Mouse (Mus musculus): ENCODE data around the gene Npm3. TPM values are rescaled to one million over a fixed set of nuclear protein-coding genes. Genes with fewer than 3 reads are reported as not detected.

The Npm3 gene
- polyA plus RNA-seq, 1 experiment from 2014 or later: 17.0 TPM

- 79% methylated on average over 7 of the region's 7 CpGs for WGBS
- Histone ChIP-seq H3K27ac (replicated peaks) (no peak overlapping the region), H3K9ac (no peak overlapping the region), H3K9me3 (replicated peaks) (no peaks in the 10 kb centered on the region), H3K4me2 (replicated peaks) (no peak overlapping the region), H3K4me1 (peaks cover 16% of the 10 kb centered on the region), H3K4me3 (replicated peaks) (no peak overlapping the region), H3K27me3 (no peaks in the 10 kb centered on the region), H3K36me3 (peaks cover 49% of the 10 kb centered on the region)
- no peak for ATAC-seq (ENCODE audit: insufficient number of reproducible peaks, low FRiP score, low TSS enrichment, low read depth)
Measured at GRCm38 (mm10) chr19:45751881-45752280, 2.5 kb upstream of the Npm3 start.

GRCm38 (mm10) chr19:45748691-45749242, 624 bp downstream of the Npm3 start:
- peak overlapping the region; percentile 92 for H3K4me3 ChIP-seq (replicated peaks)
- peak overlapping the region; percentile 72 for H3K9ac ChIP-seq
- peaks cover 29% of the 10 kb centered on the region for H3K27me3 ChIP-seq
- H3K27ac ChIP-seq (replicated peaks): no peak overlapping the region
- WGBS: 1% methylated on average over 33 of the region's 33 CpGs
- H3K9me3 ChIP-seq (replicated peaks): no peaks in the 10 kb centered on the region
- peaks cover 31% of the 10 kb centered on the region for H3K4me1 ChIP-seq
- peak overlapping the region; percentile 88 for H3K4me2 ChIP-seq (replicated peaks)
- peak; percentile 12 for ATAC-seq (ENCODE audit: insufficient number of reproducible peaks, low FRiP score, low TSS enrichment, low read depth)
- H3K36me3 ChIP-seq: peaks cover 21% of the 10 kb centered on the region

GRCm38 (mm10) chr19:45748206-45748605, 1.2 kb downstream of the Npm3 start:
- H3K27me3 ChIP-seq: peaks cover 35% of the 10 kb centered on the region
- peaks cover 16% of the 10 kb centered on the region for H3K36me3 ChIP-seq
- no peaks in the 10 kb centered on the region for H3K9me3 ChIP-seq (replicated peaks)
- no peak for ATAC-seq (ENCODE audit: insufficient number of reproducible peaks, low FRiP score, low TSS enrichment, low read depth)
- peak overlapping the region; percentile 88 for H3K4me2 ChIP-seq (replicated peaks)
- H3K4me1 ChIP-seq: peaks cover 34% of the 10 kb centered on the region
- WGBS: 48% methylated on average over 9 of the region's 9 CpGs
- peak overlapping the region; percentile 72; the same call in 1 of the 2 replicates for H3K9ac ChIP-seq
- H3K4me3 ChIP-seq (replicated peaks): peak overlapping the region; percentile 92
- no peak overlapping the region for H3K27ac ChIP-seq (replicated peaks)

- Histone ChIP-seq H3K4me3 (replicated peaks) (no peak overlapping the region), H3K9me3 (replicated peaks) (no peaks in the 10 kb centered on the region), H3K27me3 (peaks cover 43% of the 10 kb centered on the region), H3K36me3 (peaks cover 7% of the 10 kb centered on the region), H3K9ac (no peak overlapping the region), H3K27ac (replicated peaks) (no peak overlapping the region), H3K4me2 (replicated peaks) (no peak overlapping the region), H3K4me1 (peaks cover 44% of the 10 kb centered on the region)
- WGBS: 27% methylated on average over 11 of the region's 11 CpGs
- no peak for ATAC-seq (ENCODE audit: insufficient number of reproducible peaks, low FRiP score, low TSS enrichment, low read depth)
Measured at GRCm38 (mm10) chr19:45747028-45747867, 2.1 kb downstream of the Npm3 start.

- Histone ChIP-seq H3K4me3 (replicated peaks) (peak overlapping the region; percentile 4; the same call in 1 of the 2 replicates), H3K4me1 (peaks cover 52% of the 10 kb centered on the region)
- WGBS: 10% methylated on average over 29 of the region's 29 CpGs
Measured at GRCm38 (mm10) chr19:45746153-45747020, 3.0 kb downstream of the Npm3 start.

GRCm38 (mm10) chr19:45745344-45746152, 3.8 kb downstream of the Npm3 start:
- 6% methylated on average over 32 of the region's 32 CpGs for WGBS
- H3K27ac ChIP-seq (replicated peaks): no peak overlapping the region
- H3K4me1 ChIP-seq: peaks cover 60% of the 10 kb centered on the region
- ATAC-seq (ENCODE audit: insufficient number of reproducible peaks, low FRiP score, low TSS enrichment, low read depth): no peak
- H3K4me3 ChIP-seq (replicated peaks): peak overlapping the region; percentile 4; the same call in 1 of the 2 replicates
- H3K9ac ChIP-seq: no peak overlapping the region
- peak overlapping the region; percentile 8; the same call in 1 of the 2 replicates for H3K4me2 ChIP-seq (replicated peaks)
- H3K27me3 ChIP-seq: peaks cover 60% of the 10 kb centered on the region
- H3K9me3 ChIP-seq (replicated peaks): no peaks in the 10 kb centered on the region
- H3K36me3 ChIP-seq: no peaks in the 10 kb centered on the region

More at GRCm38 (mm10) chr19:45746153-45747020, 3.0 kb downstream of the Npm3 start:
- peak overlapping the region; percentile 8; the same call in 1 of the 2 replicates for H3K4me2 ChIP-seq (replicated peaks)
- no peak overlapping the region for H3K27ac ChIP-seq (replicated peaks)
- H3K27me3 ChIP-seq: peaks cover 51% of the 10 kb centered on the region
- no peaks in the 10 kb centered on the region for H3K9me3 ChIP-seq (replicated peaks)
- no peak for ATAC-seq (ENCODE audit: insufficient number of reproducible peaks, low FRiP score, low TSS enrichment, low read depth)
- peaks cover under 1% of the 10 kb centered on the region; the same call in 1 of the 2 replicates for H3K36me3 ChIP-seq
- no peak overlapping the region for H3K9ac ChIP-seq

GRCm38 (mm10) chr19:45743619-45744018, 5.8 kb downstream of the Npm3 start:
- ATAC-seq (ENCODE audit: insufficient number of reproducible peaks, low FRiP score, low TSS enrichment, low read depth): no peak
- Histone ChIP-seq H3K4me3 (replicated peaks) (peak overlapping the region; percentile 42), H3K9me3 (replicated peaks) (no peaks in the 10 kb centered on the region), H3K4me2 (replicated peaks) (no peak overlapping the region), H3K4me1 (peaks cover 56% of the 10 kb centered on the region), H3K27me3 (peaks cover 78% of the 10 kb centered on the region), H3K36me3 (no peaks in the 10 kb centered on the region), H3K9ac (no peak overlapping the region), H3K27ac (replicated peaks) (no peak overlapping the region)
- 19% methylated on average over 7 of the region's 7 CpGs for WGBS

GRCm38 (mm10) chr19:45742984-45743575, 6.3 kb downstream of the Npm3 start:
- H3K9ac ChIP-seq: no peak overlapping the region
- no peak overlapping the region for H3K27ac ChIP-seq (replicated peaks)
- no peaks in the 10 kb centered on the region for H3K36me3 ChIP-seq
- H3K4me3 ChIP-seq (replicated peaks): peak overlapping the region; percentile 42
- peaks cover 51% of the 10 kb centered on the region for H3K4me1 ChIP-seq
- H3K4me2 ChIP-seq (replicated peaks): peak overlapping the region; percentile 78
- WGBS: 3% methylated on average over 31 of the region's 44 CpGs
- no peak for ATAC-seq (ENCODE audit: insufficient number of reproducible peaks, low FRiP score, low TSS enrichment, low read depth)
- no peaks in the 10 kb centered on the region for H3K9me3 ChIP-seq (replicated peaks)
- peaks cover 83% of the 10 kb centered on the region for H3K27me3 ChIP-seq

- under 1% methylated on average over 64 of the region's 68 CpGs for WGBS
Measured at GRCm38 (mm10) chr19:45742218-45742983, 7.0 kb downstream of the Npm3 start, which contains the start of gene Fgf8. TSS of gene Fgf8 (minus strand) at chr19:45742915.

More at GRCm38 (mm10) chr19:45742218-45742983, 7.0 kb downstream of the Npm3 start, which contains the start of gene Fgf8:
- H3K36me3 ChIP-seq: no peaks in the 10 kb centered on the region
- H3K27me3 ChIP-seq: peaks cover 90% of the 10 kb centered on the region
- H3K4me2 ChIP-seq (replicated peaks): peak within 1 kb of the TSS; percentile 78
- ATAC-seq (ENCODE audit: insufficient number of reproducible peaks, low FRiP score, low TSS enrichment, low read depth): no peak
- H3K4me1 ChIP-seq: peaks cover 51% of the 10 kb centered on the region
- H3K9ac ChIP-seq: no peak within 1 kb of the TSS
- peak within 1 kb of the TSS; percentile 42 for H3K4me3 ChIP-seq (replicated peaks)
- H3K27ac ChIP-seq (replicated peaks): no peak within 1 kb of the TSS
- H3K9me3 ChIP-seq (replicated peaks): no peaks in the 10 kb centered on the region

All from embryonic facial prominence, embryonic 15.5 days (tissue).